Mouse (Mus musculus): ENCODE results near the gene Sv2a. TPM values are rescaled to one million over a fixed set of nuclear protein-coding genes. Genes with fewer than 3 reads are reported as not detected.

Gene Sv2a
- polyA plus RNA-seq, 1 experiment from 2014 or later, result 13.5 TPM

DNA sequence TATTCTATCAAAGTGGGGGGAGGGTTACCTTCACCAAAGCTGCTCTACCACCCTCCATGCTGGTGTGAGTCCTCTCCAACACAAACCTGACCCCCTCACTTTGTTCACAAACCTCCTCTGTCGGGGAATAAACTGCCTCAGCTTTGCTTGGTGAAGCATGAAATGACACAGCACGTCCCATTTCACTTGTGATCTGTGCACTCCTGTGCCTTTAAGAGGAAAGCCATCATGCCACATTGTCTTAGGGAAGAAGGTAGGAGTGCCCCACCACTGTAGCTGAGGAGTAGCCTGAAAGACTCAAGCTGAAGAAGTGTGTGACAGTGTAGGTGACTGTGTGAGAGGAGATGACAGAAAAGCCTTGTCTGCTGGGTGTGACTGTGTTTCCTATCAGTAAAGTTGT, 44.5 kb downstream of the Sv2a start:
- H3K27me3 ChIP-seq (replicated peaks), result no peaks in the 10 kb centered on the region
- peak overlapping the region; percentile 18; the same call in 1 of the 2 replicates for H3K4me2 ChIP-seq
- H3K36me3 ChIP-seq, result no peaks in the 10 kb centered on the region
- H3K9ac ChIP-seq, result peak overlapping the region; percentile 56; the same call in 1 of the 2 replicates
- ATAC-seq (ENCODE audit: extremely low read depth, insufficient number of reproducible peaks, low FRiP score, low TSS enrichment), result no peak
- H3K9me3 ChIP-seq, result no peaks in the 10 kb centered on the region
- H3K4me3 ChIP-seq, result no peak overlapping the region
- peaks cover 57% of the 10 kb centered on the region for H3K4me1 ChIP-seq
- WGBS, result 36% methylated on average over 2 of the region's 2 CpGs
- H3K27ac ChIP-seq (replicated peaks), result no peak overlapping the region

DNA sequence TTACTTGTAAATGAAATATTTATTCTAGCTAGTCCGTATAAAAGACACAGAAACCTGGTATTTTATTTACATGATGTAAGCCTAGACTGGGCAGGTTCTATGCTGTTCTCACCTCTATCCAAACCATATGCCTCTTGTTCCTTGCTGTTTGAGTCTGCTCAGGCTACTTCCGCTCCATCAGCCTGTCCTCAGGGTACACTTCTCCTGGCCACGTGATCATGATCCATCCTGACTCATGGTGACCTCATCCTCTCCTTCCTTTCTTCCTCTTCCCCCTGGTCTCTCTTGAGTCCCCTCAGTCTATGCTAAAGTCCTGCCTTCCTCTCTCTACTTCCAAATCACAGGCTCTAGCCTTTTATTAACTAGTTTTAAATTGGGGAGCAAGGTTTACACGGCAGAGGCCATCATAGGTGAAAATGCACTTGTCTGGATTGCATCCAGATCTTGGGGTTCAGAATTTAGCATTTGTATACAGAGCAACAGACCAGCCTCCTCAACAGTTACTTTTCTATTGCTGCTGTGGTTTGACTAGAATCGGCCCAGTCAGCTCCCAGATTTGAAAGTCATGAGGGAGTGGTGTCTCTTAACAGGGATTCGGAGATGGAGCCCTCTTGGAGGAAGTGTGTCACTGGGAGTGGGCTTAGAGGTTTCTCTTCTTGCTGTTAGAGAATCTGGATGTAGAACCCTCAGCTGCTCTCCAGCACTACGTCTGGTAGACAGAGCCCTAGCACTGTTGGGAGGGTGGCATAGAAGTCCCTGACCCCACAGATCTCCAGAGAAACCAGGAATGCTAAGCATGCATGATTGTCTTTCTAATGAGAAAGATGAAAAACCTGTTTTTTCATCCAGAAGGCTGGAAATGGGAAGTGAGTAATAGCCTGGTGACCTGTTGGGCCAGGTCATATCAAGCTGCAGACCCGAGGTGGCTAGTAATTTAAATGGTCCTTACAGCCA, 46.0 kb downstream of the Sv2a start:
- H3K9ac ChIP-seq, result no peak overlapping the region
- H3K4me1 ChIP-seq, result peaks cover 50% of the 10 kb centered on the region
- H3K36me3 ChIP-seq, result no peaks in the 10 kb centered on the region
- no peaks in the 10 kb centered on the region for H3K9me3 ChIP-seq
- 65% methylated on average over 8 of the region's 8 CpGs for WGBS
- ATAC-seq (ENCODE audit: extremely low read depth, insufficient number of reproducible peaks, low FRiP score, low TSS enrichment), result no peak
- H3K4me3 ChIP-seq, result no peak overlapping the region
- no peak overlapping the region for H3K4me2 ChIP-seq
- H3K27ac ChIP-seq (replicated peaks), result no peak overlapping the region
- H3K27me3 ChIP-seq (replicated peaks), result no peaks in the 10 kb centered on the region

DNA sequence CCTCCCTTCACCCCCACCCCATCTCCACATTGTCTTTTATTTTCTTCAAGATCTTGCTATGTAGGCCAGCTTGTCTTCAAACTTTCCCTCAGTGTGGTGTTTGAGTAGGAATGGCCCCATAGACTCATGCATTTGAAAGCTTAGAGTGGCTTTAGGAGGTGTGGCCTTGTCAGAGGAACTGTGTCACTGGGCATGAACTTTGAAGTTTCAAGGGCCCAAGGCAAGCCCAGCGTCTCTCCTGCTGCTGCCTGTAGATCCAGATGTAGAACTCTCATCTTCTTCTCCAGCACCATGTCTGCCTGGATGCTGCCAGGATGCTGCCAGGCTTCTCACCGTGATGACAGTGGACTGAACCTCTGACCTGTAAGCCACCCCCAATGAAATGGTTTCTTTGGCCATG, 47.9 kb downstream of the Sv2a start:
- ATAC-seq (ENCODE audit: extremely low read depth, insufficient number of reproducible peaks, low FRiP score, low TSS enrichment), result no peak
- H3K27me3 ChIP-seq (replicated peaks), result no peaks in the 10 kb centered on the region
- no peak overlapping the region for H3K27ac ChIP-seq (replicated peaks)
- no peak overlapping the region for H3K4me2 ChIP-seq
- no peak overlapping the region for H3K9ac ChIP-seq
- WGBS, result 75% methylated on average over 2 of the region's 2 CpGs
- H3K36me3 ChIP-seq, result no peaks in the 10 kb centered on the region
- H3K4me3 ChIP-seq, result no peak overlapping the region
- H3K4me1 ChIP-seq, result peaks cover 34% of the 10 kb centered on the region
- no peaks in the 10 kb centered on the region for H3K9me3 ChIP-seq

DNA sequence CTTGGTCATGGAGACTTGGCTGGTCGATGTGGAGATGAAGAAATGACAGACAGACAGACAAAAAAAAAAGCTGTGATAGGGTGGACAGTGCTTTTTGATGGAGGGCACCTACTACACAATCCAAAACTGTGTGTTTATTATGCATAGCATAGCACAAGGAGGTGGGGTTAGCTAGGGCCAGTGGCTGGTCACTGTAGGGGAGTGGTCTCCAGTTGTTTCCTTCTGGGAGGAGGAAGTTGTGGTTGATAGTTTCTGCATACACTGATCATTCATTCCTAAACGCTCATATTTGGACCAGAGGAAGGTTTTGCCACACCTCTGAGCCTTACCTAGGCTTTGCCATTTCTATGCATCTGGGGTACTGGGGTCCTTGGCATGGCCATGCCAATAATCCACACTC, 49.5 kb downstream of the Sv2a start:
- H3K9ac ChIP-seq, result no peak overlapping the region
- ATAC-seq (ENCODE audit: extremely low read depth, insufficient number of reproducible peaks, low FRiP score, low TSS enrichment), result no peak
- H3K27me3 ChIP-seq (replicated peaks), result no peaks in the 10 kb centered on the region
- H3K4me3 ChIP-seq, result no peak overlapping the region
- 65% methylated on average over 2 of the region's 2 CpGs for WGBS
- no peak overlapping the region for H3K4me2 ChIP-seq
- H3K9me3 ChIP-seq, result no peaks in the 10 kb centered on the region
- no peaks in the 10 kb centered on the region for H3K36me3 ChIP-seq
- no peak overlapping the region for H3K27ac ChIP-seq (replicated peaks)
- H3K4me1 ChIP-seq, result peaks cover 21% of the 10 kb centered on the region

DNA sequence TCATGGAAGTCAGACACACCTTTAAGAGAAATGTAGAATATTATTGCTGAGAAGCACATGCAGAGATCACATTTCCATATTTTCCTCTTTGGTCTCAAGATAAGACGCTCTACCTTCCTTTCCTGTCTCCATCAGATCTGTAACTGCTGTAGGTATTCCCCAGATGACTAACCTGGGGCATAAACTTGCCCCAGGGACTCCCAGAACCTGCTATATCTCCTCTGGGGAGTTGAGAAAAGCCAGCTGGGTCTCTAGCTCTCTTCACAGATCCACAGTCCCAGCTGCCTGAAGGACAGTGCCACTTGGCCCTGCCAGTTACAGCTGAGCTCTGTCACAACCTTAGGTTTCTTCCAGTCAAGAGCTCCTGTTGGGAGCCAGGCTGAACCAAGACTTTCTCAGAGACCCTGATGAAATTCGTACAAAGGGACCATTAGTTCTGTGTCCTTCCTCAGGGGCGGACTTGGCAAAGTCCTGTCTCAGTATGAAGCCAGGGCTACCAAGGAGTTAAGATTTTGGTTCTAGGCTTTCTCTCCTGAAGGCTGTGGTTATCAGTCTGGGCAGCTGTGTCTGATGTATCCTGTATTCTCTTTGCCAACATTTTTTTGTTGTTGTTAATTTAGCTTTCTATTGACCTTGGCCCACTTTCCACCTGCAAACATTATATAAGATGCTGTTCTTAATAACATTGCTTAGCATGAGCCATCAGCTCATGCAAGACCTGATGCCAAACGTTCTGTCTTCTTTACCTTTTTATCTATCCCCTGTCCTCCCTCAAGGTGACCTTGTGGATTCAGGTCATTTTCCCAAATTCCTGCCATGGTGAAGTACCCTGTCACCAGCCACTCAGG, 50.2 kb downstream of the Sv2a start:
- H3K4me1 ChIP-seq, result peaks cover 14% of the 10 kb centered on the region
- H3K9ac ChIP-seq, result no peak overlapping the region
- no peaks in the 10 kb centered on the region for H3K9me3 ChIP-seq
- H3K27ac ChIP-seq (replicated peaks), result no peak overlapping the region
- no peak overlapping the region for H3K4me2 ChIP-seq
- 58% methylated on average over 4 of the region's 4 CpGs for WGBS
- no peaks in the 10 kb centered on the region for H3K36me3 ChIP-seq
- no peaks in the 10 kb centered on the region for H3K27me3 ChIP-seq (replicated peaks)
- no peak overlapping the region for H3K4me3 ChIP-seq
- ATAC-seq (ENCODE audit: extremely low read depth, insufficient number of reproducible peaks, low FRiP score, low TSS enrichment), result no peak

DNA sequence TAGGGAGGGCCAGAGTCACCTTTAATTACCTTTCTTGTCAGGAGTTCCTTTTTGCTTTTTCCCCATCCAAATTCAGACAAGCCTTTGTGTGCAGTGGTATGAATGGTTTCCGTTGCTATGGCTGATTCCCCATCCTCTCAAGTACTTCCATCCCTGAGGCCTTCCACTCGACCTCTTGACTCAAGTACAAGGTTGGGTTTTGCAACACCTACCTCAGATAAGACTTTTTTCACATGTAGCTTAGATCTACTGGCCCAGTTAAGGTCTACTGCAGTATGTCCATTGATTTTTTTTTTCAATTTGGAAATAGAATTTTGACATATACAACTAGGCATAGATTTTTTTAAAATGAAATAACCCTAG, 50.8 kb downstream of the Sv2a start:
- no peak overlapping the region for H3K27ac ChIP-seq (replicated peaks)
- WGBS, result 37% methylated on average over 2 of the region's 2 CpGs
- H3K9ac ChIP-seq, result no peak overlapping the region
- H3K9me3 ChIP-seq, result no peaks in the 10 kb centered on the region
- H3K27me3 ChIP-seq (replicated peaks), result no peaks in the 10 kb centered on the region
- H3K4me2 ChIP-seq, result no peak overlapping the region
- H3K4me1 ChIP-seq, result peaks cover 12% of the 10 kb centered on the region
- no peaks in the 10 kb centered on the region for H3K36me3 ChIP-seq
- H3K4me3 ChIP-seq, result no peak overlapping the region
- no peak for ATAC-seq (ENCODE audit: extremely low read depth, insufficient number of reproducible peaks, low FRiP score, low TSS enrichment)

DNA sequence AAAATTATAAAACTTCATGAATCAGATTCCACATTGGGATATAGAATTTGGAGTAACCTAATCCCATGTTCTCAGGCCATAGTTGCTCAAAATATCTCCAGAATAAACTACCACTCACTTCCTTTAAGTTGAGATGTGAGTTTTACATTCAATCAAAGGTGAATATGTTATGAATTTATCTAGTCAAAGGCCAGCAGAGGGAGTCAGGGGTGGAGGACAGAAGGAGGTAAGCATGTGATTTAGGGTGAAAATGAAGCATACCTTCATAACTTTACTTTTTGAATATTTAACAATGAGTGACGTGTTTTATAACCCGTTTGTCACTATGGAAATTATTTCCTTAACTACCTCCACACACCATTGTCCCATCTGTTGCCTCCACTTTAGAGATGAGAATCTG, 54.0 kb downstream of the Sv2a start:
- Histone ChIP-seq H3K27ac (replicated peaks) (no peak overlapping the region), H3K9ac (no peak overlapping the region), H3K4me2 (no peak overlapping the region), H3K4me1 (peaks cover 19% of the 10 kb centered on the region), H3K27me3 (replicated peaks) (no peaks in the 10 kb centered on the region), H3K36me3 (no peaks in the 10 kb centered on the region), H3K4me3 (no peak overlapping the region), H3K9me3 (no peaks in the 10 kb centered on the region)
- ATAC-seq (ENCODE audit: extremely low read depth, insufficient number of reproducible peaks, low FRiP score, low TSS enrichment), result no peak
- 92% methylated on average over 2 of the region's 2 CpGs for WGBS

DNA sequence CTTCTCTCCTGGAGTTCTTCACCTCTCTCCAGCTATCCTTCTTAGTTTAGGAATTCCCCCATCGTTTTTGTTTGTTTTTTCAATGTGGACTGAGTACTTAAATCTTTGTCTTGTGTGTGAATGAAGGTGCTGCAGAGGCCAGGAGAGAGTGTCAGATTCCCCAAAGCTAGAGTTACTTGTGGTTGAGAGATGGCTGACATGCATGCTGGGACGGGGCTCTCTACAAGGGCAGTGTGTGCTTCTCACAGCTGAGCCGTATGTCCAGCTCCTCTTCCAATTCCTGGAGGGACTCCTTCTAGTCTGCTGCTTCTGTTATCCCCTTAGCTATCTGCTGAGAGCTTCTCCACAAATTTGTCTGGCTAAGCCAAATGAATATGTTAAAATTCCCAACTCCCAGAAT, 54.9 kb downstream of the Sv2a start:
- Histone ChIP-seq H3K4me3 (no peak overlapping the region), H3K27me3 (replicated peaks) (no peaks in the 10 kb centered on the region), H3K9ac (no peak overlapping the region), H3K36me3 (no peaks in the 10 kb centered on the region), H3K4me1 (peaks cover 23% of the 10 kb centered on the region), H3K9me3 (no peaks in the 10 kb centered on the region), H3K4me2 (no peak overlapping the region), H3K27ac (replicated peaks) (no peak overlapping the region)
- ATAC-seq (ENCODE audit: extremely low read depth, insufficient number of reproducible peaks, low FRiP score, low TSS enrichment), result no peak
- 44% methylated on average over 3 of the region's 3 CpGs for WGBS

DNA sequence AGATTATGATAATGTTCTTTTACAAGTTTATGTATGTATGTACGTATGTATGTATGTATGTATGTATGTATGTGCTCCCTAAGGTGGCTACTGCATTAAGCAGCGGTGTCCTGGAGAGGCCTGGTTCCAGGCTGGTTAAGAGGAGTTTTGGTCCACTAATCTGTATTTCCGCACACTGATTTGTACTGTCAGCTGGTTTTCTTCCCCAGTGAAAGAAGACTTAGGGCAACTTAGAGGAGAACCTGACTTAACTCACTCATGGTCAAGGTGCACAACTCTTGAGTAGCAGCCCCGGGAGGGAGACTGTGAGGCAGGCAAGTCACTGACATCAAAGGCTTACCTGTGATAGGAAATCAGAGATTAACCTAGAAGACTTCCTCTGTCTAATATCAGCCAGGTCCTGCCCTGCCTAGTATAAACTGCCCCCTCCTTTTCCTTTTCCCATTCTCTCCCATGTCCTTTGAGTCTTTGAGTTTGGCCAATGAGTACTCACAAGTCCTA, 55.9 kb downstream of the Sv2a start:
- 77% methylated on average over 4 of the region's 4 CpGs for WGBS
- Histone ChIP-seq H3K4me2 (peak overlapping the region; percentile 78), H3K36me3 (no peaks in the 10 kb centered on the region), H3K4me3 (peak overlapping the region; percentile 61), H3K27me3 (replicated peaks) (no peaks in the 10 kb centered on the region), H3K4me1 (peaks cover 25% of the 10 kb centered on the region), H3K27ac (replicated peaks) (peak overlapping the region; percentile 80), H3K9me3 (no peaks in the 10 kb centered on the region), H3K9ac (peak overlapping the region; percentile 89)
- no peak for ATAC-seq (ENCODE audit: extremely low read depth, insufficient number of reproducible peaks, low FRiP score, low TSS enrichment)

DNA sequence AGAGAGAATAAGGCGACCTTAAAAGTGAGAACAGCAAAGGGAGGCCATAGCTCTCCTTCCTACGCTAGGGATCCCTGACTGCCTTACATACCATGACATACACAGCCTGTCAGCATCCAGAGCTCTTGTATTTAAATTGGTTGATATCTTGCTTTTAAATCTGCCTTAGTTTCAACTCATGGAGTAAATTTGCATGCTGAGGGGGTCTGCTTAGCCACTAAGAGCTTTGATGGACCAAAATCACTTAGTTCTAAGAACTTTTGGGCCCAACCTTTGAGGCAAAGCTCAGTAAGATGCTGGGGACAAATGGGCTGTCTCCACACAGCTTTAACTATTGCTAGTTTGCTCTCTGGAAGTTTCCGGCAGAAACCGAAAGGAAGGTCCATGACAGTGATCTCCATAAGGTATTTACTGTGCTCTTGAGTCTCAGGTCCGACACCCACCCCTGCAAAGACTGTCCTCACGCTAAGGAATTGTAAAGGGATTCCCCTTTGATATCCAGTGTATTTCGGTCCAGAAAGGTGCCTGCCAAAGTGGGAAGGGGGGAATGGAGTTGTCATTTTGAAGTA, 56.5 kb downstream of the Sv2a start:
- H3K4me3 ChIP-seq, result peak overlapping the region; percentile 61
- no peaks in the 10 kb centered on the region for H3K27me3 ChIP-seq (replicated peaks)
- H3K9me3 ChIP-seq, result no peaks in the 10 kb centered on the region
- peak overlapping the region; percentile 78 for H3K4me2 ChIP-seq
- WGBS, result 27% methylated on average over 7 of the region's 7 CpGs
- no peak for ATAC-seq (ENCODE audit: extremely low read depth, insufficient number of reproducible peaks, low FRiP score, low TSS enrichment)
- peak overlapping the region; percentile 89 for H3K9ac ChIP-seq
- no peaks in the 10 kb centered on the region for H3K36me3 ChIP-seq
- H3K27ac ChIP-seq (replicated peaks), result peak overlapping the region; percentile 80
- H3K4me1 ChIP-seq, result peaks cover 25% of the 10 kb centered on the region

DNA sequence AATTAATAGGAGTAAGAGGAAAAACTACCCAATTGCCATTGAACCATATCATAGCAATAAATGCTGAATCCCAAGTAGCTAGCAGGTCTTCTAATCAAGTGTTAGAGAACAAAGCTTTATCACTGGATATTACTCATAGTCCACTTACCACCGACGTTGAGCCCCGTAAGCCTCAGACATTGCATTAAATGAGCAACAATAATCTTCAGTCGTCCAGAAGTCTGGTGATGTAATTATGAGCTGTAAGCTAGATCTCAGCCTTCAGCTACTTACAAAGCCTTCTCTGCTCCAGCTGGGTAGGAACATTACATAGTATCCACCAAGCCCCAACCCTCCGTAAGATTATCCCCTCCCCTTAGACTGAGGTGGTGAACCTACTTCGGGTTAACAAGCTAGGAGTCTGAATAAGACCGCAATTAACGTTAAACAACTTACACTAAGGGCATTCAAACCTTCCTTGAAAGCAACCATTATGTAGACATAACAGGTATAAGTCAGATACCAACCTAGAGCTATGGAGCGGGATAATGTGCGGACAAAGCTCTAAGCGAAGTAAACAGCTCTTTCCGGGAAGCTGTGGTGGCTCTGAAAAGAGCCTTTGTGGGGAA, 57.1 kb downstream of the Sv2a start:
- Histone ChIP-seq H3K27ac (replicated peaks) (peak overlapping the region; percentile 80), H3K4me2 (peak overlapping the region; percentile 78), H3K36me3 (no peaks in the 10 kb centered on the region), H3K4me1 (peaks cover 25% of the 10 kb centered on the region), H3K9me3 (no peaks in the 10 kb centered on the region), H3K27me3 (replicated peaks) (no peaks in the 10 kb centered on the region), H3K9ac (peak overlapping the region; percentile 89), H3K4me3 (peak overlapping the region; percentile 61)
- no peak for ATAC-seq (ENCODE audit: extremely low read depth, insufficient number of reproducible peaks, low FRiP score, low TSS enrichment)
- under 1% methylated on average over 12 of the region's 12 CpGs for WGBS

Measured in heart, embryonic 13.5 days (tissue).